Mouse (Mus musculus): ENCODE measurements around the gene Coq5. TPM values are rescaled to one million over a fixed set of nuclear protein-coding genes. Genes with fewer than 3 reads are reported as not detected.

The Coq5 gene
- polyA plus RNA-seq, 1 experiment from 2014 or later, result 18.9 TPM

GRCm38 (mm10) chr5:115327610-115328548 is 48.4 kb downstream of the Coq5 start:
- no peak for TF ChIP-seq CTCF (IDR thresholded peaks at IDR 0.05)
- TF ChIP-seq EP300 (IDR thresholded peaks at IDR 0.05), result no peak
- WGBS, result under 1% methylated on average over 47 of the region's 55 CpGs
- peak; percentile 43 for ATAC-seq

DNA sequence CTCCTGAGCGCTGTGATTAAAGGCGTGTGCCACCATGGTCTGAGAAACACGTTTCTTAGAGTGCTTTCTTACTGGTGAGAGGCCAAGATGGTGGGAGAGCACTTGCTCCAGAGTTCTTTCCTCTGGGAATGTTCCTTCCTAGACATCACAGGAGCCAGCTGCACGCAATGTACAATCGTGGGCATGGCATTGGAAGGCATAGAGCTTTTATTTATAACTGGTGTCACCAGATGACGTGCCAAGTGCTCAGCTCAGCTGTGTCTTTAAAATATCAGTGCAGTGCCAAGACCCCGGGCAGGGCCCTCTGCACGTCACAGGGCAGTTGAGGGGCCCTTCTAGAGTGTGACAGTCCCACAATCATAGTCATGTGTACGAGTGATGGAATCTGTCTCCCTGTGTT is 51.5 kb downstream of the Coq5 start:
- no peak overlapping the region for H3K27ac ChIP-seq (ENCODE audit: low read length)
- DNase-seq (ENCODE audit: low spot score) (no peak), ATAC-seq (no peak)
- H3K36me3 ChIP-seq (ENCODE audit: insufficient read depth, low read length), result peaks cover 31% of the 10 kb centered on the region; the same call in 1 of the 2 replicates
- WGBS, result 73% methylated on average over 9 of the region's 9 CpGs
- H3K27me3 ChIP-seq (replicated peaks; ENCODE audit: insufficient read depth, low read length), result no peaks in the 10 kb centered on the region
- H3K9ac ChIP-seq (replicated peaks; ENCODE audit: low read depth), result no peak overlapping the region
- H3K9me3 ChIP-seq (ENCODE audit: low read length), result no peaks in the 10 kb centered on the region
- H3K4me2 ChIP-seq (replicated peaks; ENCODE audit: low read depth, low read length), result no peak overlapping the region
- TF ChIP-seq EP300 (IDR thresholded peaks at IDR 0.05) (no peak), CTCF (IDR thresholded peaks at IDR 0.05) (no peak)
- no peaks in the 10 kb centered on the region for H3K4me1 ChIP-seq (ENCODE audit: insufficient read depth, low read depth, low read length)
- no peak overlapping the region for H3K4me3 ChIP-seq (ENCODE audit: low read depth, low read length)

More at GRCm38 (mm10) chr5:115327610-115328548, 48.4 kb downstream of the Coq5 start:
- Histone ChIP-seq H3K4me3 (ENCODE audit: low read depth, low read length) (peak overlapping the region; percentile 84), H3K27ac (ENCODE audit: low read length) (peak overlapping the region; percentile 87), H3K4me1 (ENCODE audit: insufficient read depth, low read depth, low read length) (no peaks in the 10 kb centered on the region), H3K4me2 (replicated peaks; ENCODE audit: low read depth, low read length) (peak overlapping the region; percentile 97), H3K9me3 (ENCODE audit: low read length) (no peaks in the 10 kb centered on the region), H3K27me3 (replicated peaks; ENCODE audit: insufficient read depth, low read length) (no peaks in the 10 kb centered on the region), H3K36me3 (ENCODE audit: insufficient read depth, low read length) (peaks cover 13% of the 10 kb centered on the region; the same call in 1 of the 2 replicates), H3K9ac (replicated peaks; ENCODE audit: low read depth) (peak overlapping the region; percentile 81)
- DNase-seq (ENCODE audit: low spot score), result no peak

GRCm38 (mm10) chr5:115333626-115334025 is 54.2 kb downstream of the Coq5 start:
- H3K4me2 ChIP-seq (replicated peaks; ENCODE audit: low read depth, low read length), result no peak overlapping the region
- DNase-seq (ENCODE audit: low spot score), result no peak
- no peak for TF ChIP-seq EP300 (IDR thresholded peaks at IDR 0.05)
- TF ChIP-seq CTCF (IDR thresholded peaks at IDR 0.05), result no peak
- H3K9ac ChIP-seq (replicated peaks; ENCODE audit: low read depth), result no peak overlapping the region
- no peaks in the 10 kb centered on the region for H3K9me3 ChIP-seq (ENCODE audit: low read length)
- ATAC-seq, result no peak
- 56% methylated on average over 3 of the region's 3 CpGs for whole genome bisulfite sequencing
- H3K4me1 ChIP-seq (ENCODE audit: insufficient read depth, low read depth, low read length), result no peaks in the 10 kb centered on the region
- peaks cover 31% of the 10 kb centered on the region; the same call in 1 of the 2 replicates for H3K36me3 ChIP-seq (ENCODE audit: insufficient read depth, low read length)
- no peaks in the 10 kb centered on the region for H3K27me3 ChIP-seq (replicated peaks; ENCODE audit: insufficient read depth, low read length)
- no peak overlapping the region for H3K27ac ChIP-seq (ENCODE audit: low read length)
- H3K4me3 ChIP-seq (ENCODE audit: low read depth, low read length), result no peak overlapping the region

DNA sequence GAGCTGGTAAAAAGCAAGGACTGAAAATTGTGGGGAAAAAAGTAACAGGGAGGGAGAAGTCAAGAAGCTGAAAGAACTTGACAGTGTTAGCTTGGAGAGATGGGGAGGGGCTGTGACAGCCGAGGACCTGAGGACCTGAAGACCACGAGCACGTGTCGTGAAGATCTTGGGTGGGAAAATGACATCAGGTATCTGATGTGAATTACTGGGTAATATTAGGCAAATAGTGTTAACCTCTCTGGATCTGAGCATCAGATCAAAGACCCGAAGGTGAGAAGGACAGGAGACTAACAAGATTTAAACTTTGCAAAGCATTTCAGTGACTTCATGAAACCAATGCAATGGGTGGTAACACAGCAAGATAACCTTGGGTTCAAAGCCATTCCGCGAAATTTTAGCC is 60.5 kb downstream of the Coq5 start:
- Histone ChIP-seq H3K4me3 (ENCODE audit: low read depth, low read length) (peak overlapping the region; percentile 87), H3K4me1 (ENCODE audit: insufficient read depth, low read depth, low read length) (no peaks in the 10 kb centered on the region), H3K9me3 (ENCODE audit: low read length) (no peaks in the 10 kb centered on the region), H3K9ac (replicated peaks; ENCODE audit: low read depth) (no peak overlapping the region; the same call in 1 of the 2 replicates), H3K4me2 (replicated peaks; ENCODE audit: low read depth, low read length) (peak overlapping the region; percentile 84; the same call in 1 of the 2 replicates), H3K36me3 (ENCODE audit: insufficient read depth, low read length) (0 out of 2 replicates have a peak, but pooled peaks cover 9% of the 10 kb centered on the region), H3K27me3 (replicated peaks; ENCODE audit: insufficient read depth, low read length) (no peaks in the 10 kb centered on the region), H3K27ac (ENCODE audit: low read length) (no peak overlapping the region)
- no peak for DNase-seq (ENCODE audit: low spot score)
- ATAC-seq, result no peak
- WGBS, result 13% methylated on average over 7 of the region's 7 CpGs
- TF ChIP-seq CTCF (IDR thresholded peaks at IDR 0.05), result no peak
- TF ChIP-seq EP300 (IDR thresholded peaks at IDR 0.05), result no peak

DNA sequence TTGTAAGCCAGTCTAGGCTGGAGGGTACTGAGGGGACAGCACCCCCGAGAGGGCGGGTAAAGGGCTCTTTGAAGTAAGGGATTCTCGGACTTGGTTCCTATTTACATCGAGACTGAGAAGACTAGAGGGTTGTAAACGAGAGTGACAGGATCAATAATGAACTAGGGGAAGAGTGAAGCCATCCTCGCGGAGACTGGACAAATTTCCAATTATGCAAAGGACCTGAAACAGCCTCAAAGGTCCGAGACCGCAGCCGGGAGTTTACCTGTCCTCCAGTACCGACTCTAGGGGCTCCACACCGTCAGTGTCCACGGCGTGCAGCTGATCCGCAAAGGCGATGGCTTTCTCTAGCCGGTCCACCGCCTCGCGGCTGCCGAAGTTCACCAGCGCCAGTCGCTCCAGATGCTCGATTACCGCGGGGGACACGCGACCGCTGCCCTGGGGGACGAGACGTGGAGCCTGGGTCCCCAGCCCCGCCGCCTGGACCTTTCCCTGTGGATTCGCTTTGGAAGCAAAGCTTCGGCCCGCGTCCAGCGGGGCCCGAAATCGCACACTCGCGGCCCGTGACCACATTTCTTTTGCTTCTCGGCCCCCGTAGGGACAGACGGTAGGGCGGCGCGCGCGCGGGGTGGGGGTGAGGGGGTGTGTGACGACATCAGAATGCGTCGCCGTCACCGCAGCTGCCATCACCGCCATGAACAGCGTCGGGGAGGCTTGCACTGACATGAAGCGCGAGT is 61.3 kb downstream of the Coq5 start, which contains the start of the genes Gatc and Triap1:
Gatc (minus strand) TSS at position 602 of the 737 bp plus-strand sequence.
Triap1 (plus strand) TSS at position 649 of the 737 bp plus-strand sequence.
- 0 out of 2 replicates have a peak, but pooled peaks cover 13% of the 10 kb centered on the region for H3K36me3 ChIP-seq (ENCODE audit: insufficient read depth, low read length)
- H3K27ac ChIP-seq (ENCODE audit: low read length), result peak within 1 kb of the TSS; percentile 76
- H3K4me2 ChIP-seq (replicated peaks; ENCODE audit: low read depth, low read length), result peak within 1 kb of the TSS; percentile 84
- TF ChIP-seq CTCF (IDR thresholded peaks at IDR 0.05) (peak; percentile 14; the same call in 1 of the 2 replicates), EP300 (IDR thresholded peaks at IDR 0.05) (no peak)
- H3K4me1 ChIP-seq (ENCODE audit: insufficient read depth, low read depth, low read length), result no peaks in the 10 kb centered on the region
- H3K9me3 ChIP-seq (ENCODE audit: low read length), result no peaks in the 10 kb centered on the region
- ATAC-seq (peak; percentile 98), DNase-seq (ENCODE audit: low spot score) (peak; percentile 93)
- no peaks in the 10 kb centered on the region for H3K27me3 ChIP-seq (replicated peaks; ENCODE audit: insufficient read depth, low read length)
- peak within 1 kb of the TSS; percentile 87 for H3K4me3 ChIP-seq (ENCODE audit: low read depth, low read length)
- WGBS, result 1% methylated on average over 60 of the region's 62 CpGs
- H3K9ac ChIP-seq (replicated peaks; ENCODE audit: low read depth), result peak within 1 kb of the TSS; percentile 89

Data from lung, postnatal 0 days (tissue).